Mouse (Mus musculus) kidney, embryonic 14.5 days (tissue): ENCODE measurements at regions not wholly inside any gene's neighbourhood (a gene's known extent, or its start where the extent isn't known, plus 50 kb on each side); places are given as distances from the start of the nearest gene placed in this dataset.

Source experiments
- ATAC-seq: fragments of 200-750 bp; cut with Nextera tagmentation; 2 replicates; pipeline ENCODE4 v1.8.0; 2017; ENCODE audit warnings: moderate number of reproducible peaks, mild to moderate bottlenecking, moderate TSS enrichment, moderate library complexity; ENCODE audit not compliant: low FRiP score, low TSS enrichment
- H3K27ac ChIP-seq: fragments of 300-500 bp; sonication (generic); 2 replicates; pipeline ENCODE4 v1.5.1; 2014; ENCODE audit warnings: low read depth, mild to moderate bottlenecking, low read length, moderate library complexity, mixed read lengths
- H3K27me3 ChIP-seq: fragments of 300-500 bp; sonication (generic); 2 replicates; pipeline ENCODE4 v1.6.1; 2014; ENCODE audit warnings: mild to moderate bottlenecking, low read length; ENCODE audit not compliant: control insufficient read depth, insufficient read depth
- H3K36me3 ChIP-seq: fragments of 300-500 bp; sonication (generic); 2 replicates; pipeline ENCODE4 v1.6.1; 2014; ENCODE audit warnings: low read length, mixed read lengths; ENCODE audit not compliant: control insufficient read depth, insufficient read depth
- H3K4me1 ChIP-seq: fragments of 300-500 bp; sonication (generic); 2 replicates; pipeline ENCODE4 v1.6.1; 2014; ENCODE audit warnings: low read length, mixed read lengths; ENCODE audit not compliant: control insufficient read depth, insufficient read depth
- H3K4me2 ChIP-seq: fragments of 300-500 bp; sonication (generic); replicated peaks from 2 replicates; pipeline ENCODE4 v1.6.1; 2014; ENCODE audit warnings: low read depth, mild to moderate bottlenecking, low read length
- H3K4me3 ChIP-seq: fragments of 300-500 bp; sonication (generic); 2 replicates; pipeline ENCODE4 v1.5.1; 2014; ENCODE audit warnings: mild to moderate bottlenecking, low read length
- H3K9ac ChIP-seq: fragments of 300-500 bp; sonication (generic); 2 replicates; pipeline ENCODE4 v1.6.1; 2014; ENCODE audit warnings: low read depth, mild to moderate bottlenecking, low read length, moderate library complexity
- H3K9me3 ChIP-seq: fragments of 300-500 bp; sonication (generic); 2 replicates; pipeline ENCODE4 v1.6.1; 2016; ENCODE audit warnings: low read length; ENCODE audit not compliant: control insufficient read depth
- WGBS: fragments of 180-500 bp; shearing (Covaris S2); extraction: QIAGEN DNeasy Blood & Tissue Kit; methylation state at CpG from one replicate; pipeline ENCODE4 v1.1.7; 2014; 5-methylcytosine and 5-hydroxymethylcytosine counted together

- Histone ChIP-seq H3K9me3 (no peaks in the 10 kb centered on the region), H3K27me3 (no peaks in the 10 kb centered on the region), H3K4me1 (no peaks in the 10 kb centered on the region), H3K36me3 (no peaks in the 10 kb centered on the region), H3K27ac (no peak overlapping the region), H3K9ac (no peak overlapping the region), H3K4me3 (no peak overlapping the region), H3K4me2 (no peak overlapping the region)
- WGBS = 43% methylated on average over 3 of the region's 3 CpGs
- no peak for ATAC-seq
These were observed 412.7 kb upstream of the Tbc1d2b start for GRCm38 (mm10) chr9:90683319-90683718.

DNA sequence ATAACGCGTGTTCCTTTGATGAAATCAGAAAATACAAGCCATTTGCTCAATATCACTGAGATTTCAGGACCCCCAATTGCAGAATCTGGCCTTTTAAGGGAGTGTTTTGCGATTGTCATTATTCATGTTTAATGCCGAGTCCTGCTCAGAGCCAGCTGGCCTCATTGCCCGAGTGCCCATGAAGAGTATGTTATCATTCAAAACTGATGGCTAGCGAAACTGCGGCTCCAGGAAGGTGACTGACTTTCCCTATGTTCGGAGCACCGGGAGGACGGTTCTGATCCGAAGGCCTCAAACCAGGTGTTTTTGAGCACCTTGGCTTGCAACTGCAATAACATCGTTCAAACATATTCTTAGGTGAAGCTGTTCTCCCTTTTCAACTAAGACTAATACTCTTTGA is 419.5 kb upstream of the Tbc1d2b start:
- Histone ChIP-seq H3K27me3 (no peaks in the 10 kb centered on the region), H3K4me1 (no peaks in the 10 kb centered on the region), H3K36me3 (no peaks in the 10 kb centered on the region), H3K4me3 (no peak overlapping the region), H3K9me3 (no peaks in the 10 kb centered on the region), H3K4me2 (no peak overlapping the region), H3K27ac (no peak overlapping the region), H3K9ac (no peak overlapping the region)
- WGBS = 75% methylated on average over 12 of the region's 12 CpGs
- no peak for ATAC-seq

- H3K4me1 ChIP-seq = no peaks in the 10 kb centered on the region
- no peak overlapping the region for H3K4me3 ChIP-seq
- no peak overlapping the region for H3K9ac ChIP-seq
- no peaks in the 10 kb centered on the region for H3K36me3 ChIP-seq
- no peak overlapping the region for H3K27ac ChIP-seq
- no peak overlapping the region for H3K4me2 ChIP-seq
- H3K9me3 ChIP-seq = no peaks in the 10 kb centered on the region
- no peaks in the 10 kb centered on the region for H3K27me3 ChIP-seq
- no peak for ATAC-seq
These were observed 420.5 kb upstream of the Tbc1d2b start for GRCm38 (mm10) chr9:90691137-90691536.

DNA sequence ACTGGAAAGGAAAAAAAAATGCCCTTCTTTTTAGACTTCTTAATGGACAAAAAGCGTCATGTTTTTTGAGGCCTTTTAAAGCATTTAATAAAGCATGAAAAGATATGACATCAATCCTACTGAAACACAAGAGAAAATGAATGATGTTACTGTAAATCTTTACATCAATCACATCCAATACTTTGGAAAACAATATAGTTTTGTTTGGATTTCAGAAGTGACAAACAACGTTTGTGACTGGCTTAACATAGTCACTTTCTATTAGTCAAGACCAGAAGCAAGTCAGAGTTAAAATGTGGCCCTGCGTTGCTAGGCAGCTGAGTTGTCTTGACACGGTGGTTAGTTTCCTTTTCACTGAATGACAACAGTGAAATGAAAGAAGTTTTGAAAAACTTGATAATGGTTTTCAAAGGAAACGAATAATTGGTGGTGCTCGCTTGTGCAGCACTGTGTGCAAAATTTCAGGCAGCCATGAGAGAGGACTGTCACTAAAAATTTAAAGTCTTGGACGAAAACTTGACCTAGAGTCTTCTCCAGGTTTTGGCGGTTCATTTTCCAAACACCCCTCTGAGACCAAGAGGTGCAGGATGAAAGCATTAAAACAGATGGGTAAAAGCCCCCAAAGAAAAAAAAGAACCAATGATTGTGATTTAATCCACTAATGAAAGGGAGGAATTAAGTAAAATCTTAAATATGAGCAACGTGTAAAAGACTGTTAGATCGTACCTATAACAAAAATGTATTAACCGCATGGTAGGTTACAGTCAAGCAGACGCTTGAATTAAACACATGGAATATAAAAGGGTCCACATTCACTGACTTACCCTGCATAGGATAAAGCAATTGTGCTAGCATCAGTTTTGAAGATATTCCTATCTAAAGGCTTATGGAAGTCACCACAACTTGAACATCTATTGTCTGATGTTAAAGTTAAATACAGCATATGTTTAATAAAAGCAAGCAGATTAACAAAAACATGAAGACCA is 421.4 kb upstream of the Tbc1d2b start:
- no peak for ATAC-seq
- H3K27ac ChIP-seq = no peak overlapping the region
- H3K9me3 ChIP-seq = no peaks in the 10 kb centered on the region
- WGBS = 76% methylated on average over 12 of the region's 12 CpGs
- no peak overlapping the region for H3K4me3 ChIP-seq
- no peaks in the 10 kb centered on the region for H3K27me3 ChIP-seq
- H3K4me2 ChIP-seq = no peak overlapping the region
- H3K36me3 ChIP-seq = no peaks in the 10 kb centered on the region
- no peak overlapping the region for H3K9ac ChIP-seq
- no peaks in the 10 kb centered on the region for H3K4me1 ChIP-seq

- Histone ChIP-seq H3K4me3 (no peak overlapping the region), H3K4me1 (no peaks in the 10 kb centered on the region), H3K4me2 (no peak overlapping the region), H3K36me3 (no peaks in the 10 kb centered on the region), H3K9ac (no peak overlapping the region), H3K9me3 (no peaks in the 10 kb centered on the region), H3K27me3 (no peaks in the 10 kb centered on the region), H3K27ac (no peak overlapping the region)
- WGBS = 52% methylated on average over 9 of the region's 9 CpGs
- no peak for ATAC-seq
These were observed 422.5 kb upstream of the Tbc1d2b start for GRCm38 (mm10) chr9:90693031-90693671.

GRCm38 (mm10) chr9:90694051-90694645 is 423.5 kb upstream of the Tbc1d2b start:
- Histone ChIP-seq H3K4me1 (no peaks in the 10 kb centered on the region), H3K4me2 (no peak overlapping the region), H3K27me3 (no peaks in the 10 kb centered on the region), H3K36me3 (no peaks in the 10 kb centered on the region), H3K9me3 (no peaks in the 10 kb centered on the region), H3K9ac (no peak overlapping the region), H3K4me3 (no peak overlapping the region), H3K27ac (no peak overlapping the region)
- no peak for ATAC-seq
- 71% methylated on average over 13 of the region's 13 CpGs for WGBS

DNA sequence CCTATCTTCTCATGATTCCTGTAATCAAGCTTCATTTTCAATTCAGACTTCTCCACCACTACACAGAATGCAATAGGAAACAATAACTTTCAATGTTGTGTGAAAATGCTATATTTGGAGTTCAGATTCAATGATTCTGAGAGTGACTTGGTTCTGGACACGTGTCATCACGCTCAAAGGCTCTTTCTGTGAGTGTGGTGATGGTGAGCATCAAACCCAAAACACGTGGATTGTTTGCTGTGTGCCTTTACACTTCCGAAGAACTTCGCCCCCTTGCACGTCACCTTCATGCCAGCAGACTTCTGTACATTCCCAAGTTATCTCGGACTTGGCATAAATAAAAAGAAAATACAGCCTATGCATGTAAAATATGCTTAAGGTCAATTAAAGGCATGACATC is 425.1 kb upstream of the Tbc1d2b start:
- H3K9ac ChIP-seq = no peak overlapping the region
- no peaks in the 10 kb centered on the region for H3K36me3 ChIP-seq
- H3K4me3 ChIP-seq = no peak overlapping the region
- no peak overlapping the region for H3K27ac ChIP-seq
- no peaks in the 10 kb centered on the region for H3K9me3 ChIP-seq
- no peak for ATAC-seq
- H3K4me2 ChIP-seq = no peak overlapping the region
- no peaks in the 10 kb centered on the region for H3K4me1 ChIP-seq
- no peaks in the 10 kb centered on the region for H3K27me3 ChIP-seq
- 82% methylated on average over 7 of the region's 7 CpGs for WGBS

GRCm38 (mm10) chr9:90697279-90698000 is 426.8 kb upstream of the Tbc1d2b start:
- H3K4me2 ChIP-seq = no peak overlapping the region
- H3K4me3 ChIP-seq = no peak overlapping the region
- no peak overlapping the region for H3K9ac ChIP-seq
- H3K27me3 ChIP-seq = no peaks in the 10 kb centered on the region
- no peak overlapping the region for H3K27ac ChIP-seq
- H3K4me1 ChIP-seq = no peaks in the 10 kb centered on the region
- no peak for ATAC-seq
- no peaks in the 10 kb centered on the region for H3K36me3 ChIP-seq
- no peaks in the 10 kb centered on the region for H3K9me3 ChIP-seq
- 60% methylated on average over 11 of the region's 11 CpGs for WGBS
